Comparison of ENCODE assay signal across 8 mouse cellular contexts in the genomic region with DNA sequence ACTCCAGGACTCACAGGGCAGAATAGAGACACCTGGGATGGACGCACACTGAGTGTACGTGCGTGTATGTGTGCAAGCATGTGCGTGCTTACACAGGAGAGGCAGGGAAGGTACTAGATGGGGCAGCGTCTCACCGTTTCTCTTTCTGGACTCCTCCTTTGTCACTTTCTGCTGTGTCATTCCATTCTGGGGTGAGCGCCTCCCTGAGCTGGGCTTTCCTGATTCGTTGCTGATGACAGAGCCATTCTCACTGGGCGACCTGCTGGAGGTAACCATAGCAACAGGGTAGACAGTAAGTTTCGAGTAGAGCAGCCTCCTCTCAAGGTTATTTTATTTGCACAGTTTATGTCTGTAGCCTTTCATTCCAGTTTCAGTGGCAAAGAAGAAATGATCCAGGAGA.
DNase-seq lines count a peak whose midpoint lies in the region; ATAC-seq and TF ChIP-seq lines count a peak whose summit lies in the region.

No protein-coding gene starts in this region.

- no peak for TF ChIP-seq POLR2A in heart, adult 2 months (IDR thresholded peaks at IDR 0.05; ENCODE audit: insufficient read depth, low read depth, low read length)

- H3K4me1 ChIP-seq in lung, embryonic 14.5 days (ENCODE audit: insufficient read depth): no peaks in the 10 kb centered on the region
- peaks cover 8% of the 10 kb centered on the region; the same call in 1 of the 2 replicates for H3K4me1 ChIP-seq in neural tube, embryonic 12.5 days
- no peaks in the 10 kb centered on the region for H3K4me1 ChIP-seq in heart, adult 2 months (ENCODE audit: control insufficient read depth, insufficient read depth, low read length)

- H3K36me3 ChIP-seq in lung, embryonic 14.5 days (ENCODE audit: insufficient read depth): no peaks in the 10 kb centered on the region
- no peaks in the 10 kb centered on the region for H3K36me3 ChIP-seq in neural tube, embryonic 12.5 days
- no peaks in the 10 kb centered on the region for H3K36me3 ChIP-seq in heart, adult 2 months (ENCODE audit: control insufficient read depth, insufficient read depth, low read length)

- WGBS in lung, embryonic 14.5 days: 25% methylated on average over 10 of the region's 10 CpGs
- 26% methylated on average over 10 of the region's 10 CpGs for WGBS in neural tube, embryonic 12.5 days
- 38% methylated on average over 10 of the region's 10 CpGs for WGBS in heart, adult 2 months

- no peak for TF ChIP-seq CTCF in lung, embryonic 14.5 days (IDR thresholded peaks at IDR 0.05; ENCODE audit: low read depth)
- no peak for TF ChIP-seq CTCF in heart, adult 2 months (IDR thresholded peaks at IDR 0.05)

- H3K9me3 ChIP-seq in lung, embryonic 14.5 days (ENCODE audit: low read depth, low read length): no peaks in the 10 kb centered on the region
- H3K9me3 ChIP-seq in neural tube, embryonic 12.5 days: no peaks in the 10 kb centered on the region

- no peak overlapping the region for H3K9ac ChIP-seq in lung, embryonic 14.5 days
- no peak overlapping the region for H3K9ac ChIP-seq in neural tube, embryonic 12.5 days
- no peak overlapping the region for H3K9ac ChIP-seq in heart, adult 2 months (ENCODE audit: low read depth, low read length)

- peak; percentile 38 for DNase-seq in lung, embryonic 14.5 days
- DNase-seq in lung, postnatal 14 days: no peak
- peak; percentile 23 for DNase-seq in embryo, embryonic 11.5 days (ENCODE audit: low read depth, low spot score)
- peak; percentile 69 to 79 for DNase-seq in layer of hippocampus, adult 18-20 months (ENCODE audit: low spot score in 2 of 2)
- DNase-seq in heart, postnatal 4 days: no peak
- DNase-seq in heart, adult 2 months: no peak
- no peak for DNase-seq in cerebellum, adult 9-10 months

- H3K27me3 ChIP-seq in lung, embryonic 14.5 days (ENCODE audit: insufficient read depth, low read length): no peaks in the 10 kb centered on the region
- H3K27me3 ChIP-seq in neural tube, embryonic 12.5 days (replicated peaks): no peaks in the 10 kb centered on the region
- H3K27me3 ChIP-seq in heart, adult 2 months (ENCODE audit: control insufficient read depth, insufficient read depth, low read length): no peaks in the 10 kb centered on the region

- H3K27ac ChIP-seq in lung, embryonic 14.5 days (ENCODE audit: low read depth): no peak overlapping the region
- no peak overlapping the region for H3K27ac ChIP-seq in neural tube, embryonic 12.5 days
- H3K27ac ChIP-seq in heart, adult 2 months: no peak overlapping the region

- no peak overlapping the region for H3K4me3 ChIP-seq in lung, embryonic 14.5 days (ENCODE audit: low read depth, low read length)
- H3K4me3 ChIP-seq in neural tube, embryonic 12.5 days: no peak overlapping the region
- no peak overlapping the region for H3K4me3 ChIP-seq in heart, adult 2 months

- no peak overlapping the region for H3K4me2 ChIP-seq in lung, embryonic 14.5 days
- 0 out of 2 replicates have a peak overlapping the region, but pooled peaks have one; percentile 0 for H3K4me2 ChIP-seq in neural tube, embryonic 12.5 days (replicated peaks)

- H3K79me2 ChIP-seq in heart, adult 2 months (replicated peaks; ENCODE audit: control insufficient read depth, insufficient read depth, low read length): no peaks in the 10 kb centered on the region

- TF ChIP-seq EP300 in heart, adult 2 months (IDR thresholded peaks at IDR 0.05; ENCODE audit: insufficient read depth, low read depth, low read length): no peak

- peak; percentile 76; the same call in 1 of the 2 replicates for ATAC-seq in lung, embryonic 14.5 days (ENCODE audit: insufficient read depth)
- peak; percentile 91 for ATAC-seq in neural tube, embryonic 12.5 days (ENCODE audit: low FRiP score, low read depth)

- intact Hi-C loops in heart, adult 2 months (cut with DNase I): no loop called here

Comparison
In these comparisons a context has a peak if more than half of its experiments do, and no peak if none do; other contexts are left out.
1. DNase-seq: peak in lung, embryonic 14.5 days (single experiment), embryo, embryonic 11.5 days (single experiment) and layer of hippocampus, adult 18-20 months (2 of 2); none in lung, postnatal 14 days (single experiment), heart, postnatal 4 days (single experiment), heart, adult 2 months (0 of 2) and cerebellum, adult 9-10 months (single experiment).